Mouse (Mus musculus): Measurements from ENCODE around the gene Inpp5k. TPM values are rescaled to one million over a fixed set of nuclear protein-coding genes. Genes with fewer than 3 reads are reported as not detected.

Inpp5k gene
- total RNA-seq, 2 experiments from 2014 or later: 32.7 to 33.5 TPM

DNA sequence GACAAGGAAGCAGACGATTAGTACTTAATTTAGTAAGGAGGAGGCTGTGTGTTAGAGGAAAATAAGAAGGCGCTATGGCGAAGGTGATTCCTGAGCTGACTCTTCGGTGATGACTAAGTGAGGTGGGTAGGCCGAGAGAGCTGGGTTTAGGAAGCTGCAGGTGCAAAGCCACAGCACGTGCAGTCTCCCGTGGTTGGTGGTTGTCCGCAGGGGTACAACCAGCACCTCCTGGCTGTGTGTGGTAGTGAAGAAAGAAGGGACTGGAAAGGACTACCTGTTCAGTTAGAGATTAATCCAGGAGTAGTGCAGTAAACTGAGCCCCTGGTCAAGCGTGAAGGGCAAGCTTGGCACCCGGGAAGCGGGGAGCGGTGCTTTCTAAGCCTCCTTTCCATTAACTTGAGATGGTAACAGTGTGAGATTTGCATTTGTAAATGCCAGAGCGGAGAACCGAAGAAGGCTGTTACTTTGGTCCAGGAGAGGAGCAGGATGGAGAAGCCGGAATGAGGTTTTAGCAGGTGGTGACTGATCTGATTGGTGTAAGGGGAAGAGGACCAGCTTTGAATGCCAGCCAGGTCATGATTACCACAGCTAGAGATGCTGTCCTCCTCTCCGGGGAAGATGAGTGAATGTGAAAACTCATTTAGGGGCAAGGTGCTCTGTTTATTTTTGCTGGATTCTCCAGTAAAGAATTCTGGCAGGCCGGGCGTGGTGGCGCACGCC lies 21.6 kb downstream of the Inpp5k start:
- no peak for DNase-seq

GRCm38 (mm10) chr11:75652942-75653684 lies 22.3 kb downstream of the Inpp5k start:
- peak; percentile 24 to 46 for DNase-seq
- intact Hi-C loops (cut with DNase I): loop anchor here (5.0 kb wide), 1 partner anchor 191 kb away; the partner anchor contains the start of gene Tlcd2

More for the DNA sequence above, 21.6 kb downstream of the Inpp5k start:
- intact Hi-C loops (cut with DNase I): loop anchor here (5.0 kb wide), 1 partner anchor 190 kb away; the partner anchor contains the start of gene Tlcd2

DNA sequence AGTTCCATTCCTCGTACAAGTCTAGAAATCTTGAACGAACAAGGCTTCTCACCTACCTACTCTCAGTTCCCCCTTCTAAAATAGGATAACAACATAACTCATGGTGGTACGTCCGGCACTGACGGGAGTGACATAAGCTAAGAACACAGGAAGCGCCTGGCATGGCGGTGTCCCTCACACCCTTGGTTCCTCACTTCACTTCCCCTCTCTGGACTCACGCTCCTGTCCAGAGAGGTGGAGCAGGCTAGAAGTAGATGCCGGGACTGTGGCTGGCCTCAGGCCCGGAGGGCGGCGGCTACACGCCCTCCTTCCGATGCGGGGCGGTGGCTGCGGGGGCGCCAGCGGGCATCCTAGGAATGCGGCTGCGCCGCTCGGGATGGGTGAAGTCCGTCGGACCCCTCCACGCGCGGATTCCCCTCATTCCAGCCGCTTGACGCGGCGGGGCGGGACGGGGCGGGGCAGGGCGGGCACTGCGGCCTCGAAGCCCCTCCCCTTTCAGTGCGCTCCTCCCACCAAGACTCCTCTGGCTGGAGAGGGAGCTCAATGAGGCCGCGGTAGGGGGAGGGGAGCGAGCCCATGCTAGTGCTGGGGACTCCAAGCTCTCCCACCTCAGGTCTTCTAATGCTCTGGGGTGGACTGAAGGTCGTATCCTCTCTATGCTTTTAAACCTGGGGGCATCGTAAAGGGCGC lies 23.1 kb downstream of the Inpp5k start:
- intact Hi-C loops (cut with DNase I): loop anchor here (5.0 kb wide), 1 partner anchor 192 kb away; the partner anchor contains the start of gene Tlcd2
- peak; percentile 78 to 89 for DNase-seq

- DNase-seq: peak; percentile 17 to 45
- intact Hi-C loops (cut with DNase I): loop anchor here (5.0 kb wide), 1 partner anchor 192 kb away; the partner anchor contains the start of gene Tlcd2
These were observed 23.9 kb downstream of the Inpp5k start for GRCm38 (mm10) chr11:75654471-75655390.

DNA sequence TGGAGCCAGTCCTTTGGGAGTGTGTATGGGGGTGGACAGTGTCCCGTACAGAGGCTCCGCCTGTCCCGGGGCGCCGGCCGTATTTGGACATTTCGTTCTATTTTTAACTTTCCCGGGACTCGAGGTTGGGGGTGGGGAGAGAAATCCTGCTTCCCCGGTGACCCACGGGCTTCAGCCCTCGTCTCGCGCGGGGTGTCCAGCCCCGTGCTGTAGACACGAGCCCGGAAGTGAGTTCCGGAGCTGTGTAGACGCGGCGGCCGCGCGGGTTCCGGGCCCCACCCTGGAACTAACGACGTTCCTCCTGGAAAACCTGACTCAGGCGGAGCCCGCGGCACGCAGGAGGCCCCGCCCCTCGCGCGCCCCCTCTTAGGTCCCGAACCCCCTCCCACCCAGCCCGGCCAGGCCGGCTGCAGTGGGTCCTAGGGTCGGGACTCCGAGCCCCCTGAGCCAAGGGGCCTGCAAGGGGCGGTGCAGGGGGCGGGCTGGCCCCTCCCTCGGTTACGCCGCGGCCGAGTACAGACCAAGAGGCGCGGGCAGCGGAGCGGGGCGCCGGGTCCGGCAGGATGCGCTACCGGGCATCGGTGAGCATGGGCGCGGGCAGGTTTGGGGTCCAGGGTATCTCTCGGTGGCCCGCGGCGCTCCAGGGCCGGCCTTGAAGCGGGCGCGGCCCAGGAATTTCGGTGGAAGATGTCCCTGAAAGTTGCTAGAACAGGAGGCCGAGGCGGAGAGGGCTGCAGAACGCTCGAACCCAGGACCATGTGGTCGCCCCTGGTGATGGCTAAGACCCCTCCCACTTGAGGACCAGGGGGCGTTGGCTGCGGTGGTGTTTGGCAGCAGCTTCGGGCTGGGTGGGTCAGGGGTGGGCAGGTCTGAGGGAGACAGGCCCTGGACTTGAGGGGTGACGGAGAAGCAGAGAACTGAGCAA lies 25.1 kb downstream of the Inpp5k start:
- DNase-seq: peak; percentile 83 to 92
- intact Hi-C loops (cut with DNase I): loop anchor here (2.0 kb wide), 1 partner anchor 23 kb away; the partner anchor contains the start of gene Crk

GRCm38 (mm10) chr11:75656621-75657590 lies 26.1 kb downstream of the Inpp5k start:
- DNase-seq: peak in 1 of 2 experiments; percentile 16
- intact Hi-C loops (cut with DNase I): loop anchor here (2.0 kb wide), 1 partner anchor 22 kb away; the partner anchor contains the start of gene Crk

DNA sequence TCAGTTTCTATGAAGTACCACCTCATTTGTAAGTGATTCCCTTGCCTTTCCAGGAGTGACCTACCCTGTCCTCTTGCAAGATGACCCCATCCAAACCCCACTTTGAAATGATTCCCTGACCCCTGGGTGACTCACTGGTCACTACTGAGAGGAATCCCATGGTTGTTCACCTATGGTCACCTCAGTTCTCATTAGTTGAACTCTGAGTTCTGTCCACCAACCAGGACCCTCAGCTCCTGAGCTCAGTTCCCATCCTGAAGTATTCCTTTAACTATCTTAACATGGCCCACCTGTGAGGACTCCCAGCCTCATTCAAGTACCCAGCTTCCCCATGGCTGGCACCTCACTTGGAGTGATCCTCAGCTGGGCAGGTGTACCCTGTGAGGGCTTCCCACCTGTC lies 27.1 kb downstream of the Inpp5k start:
- no peak for DNase-seq
- intact Hi-C loops (cut with DNase I): loop anchor here (2.0 kb wide), 1 partner anchor 21 kb away; the partner anchor contains the start of gene Crk

DNA sequence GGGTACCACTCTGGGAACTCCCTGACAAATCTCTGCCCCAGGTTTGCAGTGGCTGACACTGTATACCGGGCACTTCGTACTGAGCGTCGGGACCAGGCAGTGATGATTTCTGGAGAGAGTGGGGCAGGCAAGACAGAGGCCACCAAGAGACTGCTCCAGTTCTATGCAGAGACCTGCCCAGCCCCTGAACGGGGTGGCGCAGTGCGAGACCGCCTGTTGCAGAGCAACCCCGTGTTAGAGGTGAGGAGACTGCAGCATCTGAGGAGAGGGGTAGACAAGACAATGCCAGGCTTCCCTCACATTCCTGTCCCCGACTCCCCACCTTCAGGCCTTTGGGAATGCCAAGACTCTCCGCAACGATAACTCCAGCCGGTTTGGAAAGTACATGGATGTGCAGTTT lies 27.5 kb downstream of the Inpp5k start:
- intact Hi-C loops (cut with DNase I): no loop called here
- no peak for DNase-seq

DNA sequence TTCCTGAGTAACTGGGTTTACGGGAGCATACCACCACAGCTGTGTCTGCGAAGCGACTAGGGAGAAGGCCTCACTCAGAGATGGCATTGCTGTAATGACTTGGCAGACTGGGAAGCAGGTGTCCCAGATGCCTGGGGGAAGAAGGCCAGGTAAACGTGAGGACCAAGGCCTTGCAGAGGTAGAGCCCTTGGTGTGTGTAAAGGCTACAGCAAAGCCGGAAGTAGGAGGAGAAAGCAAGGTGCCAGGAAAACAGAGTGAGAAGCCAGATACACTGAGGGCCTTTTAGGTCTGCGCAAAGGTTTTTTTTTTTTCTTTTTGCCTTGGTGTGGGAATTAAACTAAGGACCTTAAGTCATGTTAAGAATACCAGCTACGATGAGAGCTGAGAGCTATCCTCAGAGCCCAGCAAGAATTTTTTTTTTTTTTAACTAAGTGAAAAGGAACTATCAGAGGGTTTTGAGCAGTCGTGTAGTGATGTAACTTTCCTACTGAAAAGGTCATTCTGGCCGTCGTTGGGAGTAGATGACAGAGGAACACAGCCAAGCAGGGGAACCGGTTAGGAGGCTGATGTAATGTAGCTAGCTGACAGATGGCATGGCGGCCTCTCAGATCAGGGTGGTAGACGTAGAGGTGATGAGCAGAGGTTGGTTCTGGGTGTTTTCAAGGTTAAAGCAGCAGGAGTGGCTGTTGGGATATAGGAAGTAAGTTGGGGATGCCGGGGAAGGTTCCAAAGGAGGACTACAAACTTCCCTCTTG lies 28.4 kb downstream of the Inpp5k start:
- intact Hi-C loops (cut with DNase I): no loop called here
- no peak for DNase-seq

DNA sequence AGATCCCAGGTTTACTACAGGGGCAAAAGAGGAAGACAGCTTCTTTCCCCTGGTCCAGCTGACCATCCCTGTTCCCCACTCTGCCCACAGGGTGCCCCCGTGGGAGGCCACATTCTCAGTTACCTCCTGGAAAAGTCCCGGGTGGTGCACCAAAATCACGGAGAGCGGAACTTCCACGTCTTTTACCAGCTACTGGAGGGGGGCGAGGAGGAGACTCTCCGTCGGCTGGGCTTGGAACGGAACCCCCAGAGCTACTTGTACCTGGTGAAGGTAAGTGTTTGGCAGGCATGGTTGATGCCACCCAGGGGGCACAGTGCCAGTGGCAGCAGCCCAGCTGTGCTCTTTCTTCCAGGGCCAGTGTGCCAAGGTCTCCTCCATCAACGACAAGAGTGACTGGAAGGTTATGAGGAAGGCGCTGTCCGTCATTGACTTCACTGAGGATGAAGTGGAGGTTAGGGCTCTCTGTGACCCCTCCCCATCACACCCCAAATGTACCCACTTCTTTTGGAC lies 29.3 kb downstream of the Inpp5k start:
- intact Hi-C loops (cut with DNase I): no loop called here

GRCm38 (mm10) chr11:75660941-75661800 lies 30.4 kb downstream of the Inpp5k start:
- DNase-seq: no peak
- intact Hi-C loops (cut with DNase I): no loop called here

More for the DNA sequence above, 29.3 kb downstream of the Inpp5k start:
- DNase-seq: no peak

DNA sequence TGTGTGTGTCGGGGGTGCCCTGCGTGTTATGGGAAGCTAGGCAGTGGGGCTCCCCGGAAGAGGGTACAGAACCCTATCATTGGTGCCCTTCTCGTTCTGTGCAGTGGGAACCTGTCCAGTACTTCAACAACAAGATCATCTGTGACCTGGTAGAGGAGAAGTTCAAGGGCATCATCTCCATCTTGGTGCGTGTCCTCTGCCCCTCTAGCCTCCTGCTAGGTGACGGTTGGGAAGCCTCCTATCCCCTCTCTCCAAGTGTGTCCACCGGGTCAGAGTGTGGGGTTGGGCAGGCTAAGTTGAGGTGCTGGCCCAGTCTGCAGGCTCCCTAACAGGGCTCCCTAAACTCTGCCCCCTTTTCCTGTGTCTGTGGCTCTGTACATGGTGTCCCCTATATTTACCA lies 31.3 kb downstream of the Inpp5k start:
- intact Hi-C loops (cut with DNase I): no loop called here
- DNase-seq: no peak

DNA sequence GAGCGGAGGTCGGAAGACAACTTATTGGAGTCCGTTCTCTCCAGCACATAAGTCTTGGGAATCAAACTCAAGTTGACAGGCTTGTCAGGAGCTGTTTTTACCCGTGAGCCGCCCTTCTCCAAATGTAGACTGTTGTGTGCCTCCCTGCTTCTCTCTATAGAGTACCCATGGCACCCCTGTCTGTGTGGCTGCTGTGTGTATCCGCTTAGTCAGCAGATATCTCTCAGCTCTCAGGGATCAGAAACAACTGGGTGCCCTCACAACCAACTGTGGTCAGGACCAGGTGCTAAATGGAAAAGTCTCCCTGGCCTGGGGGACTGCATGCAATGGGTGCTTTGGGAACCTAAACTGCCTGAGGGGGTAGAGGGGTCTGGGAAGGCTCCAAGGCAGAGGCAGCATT lies 35.5 kb downstream of the Inpp5k start:
- no peak for DNase-seq
- intact Hi-C loops (cut with DNase I): no loop called here

- intact Hi-C loops (cut with DNase I): no loop called here
These were observed 37.8 kb downstream of the Inpp5k start for GRCm38 (mm10) chr11:75668621-75669020.

DNA sequence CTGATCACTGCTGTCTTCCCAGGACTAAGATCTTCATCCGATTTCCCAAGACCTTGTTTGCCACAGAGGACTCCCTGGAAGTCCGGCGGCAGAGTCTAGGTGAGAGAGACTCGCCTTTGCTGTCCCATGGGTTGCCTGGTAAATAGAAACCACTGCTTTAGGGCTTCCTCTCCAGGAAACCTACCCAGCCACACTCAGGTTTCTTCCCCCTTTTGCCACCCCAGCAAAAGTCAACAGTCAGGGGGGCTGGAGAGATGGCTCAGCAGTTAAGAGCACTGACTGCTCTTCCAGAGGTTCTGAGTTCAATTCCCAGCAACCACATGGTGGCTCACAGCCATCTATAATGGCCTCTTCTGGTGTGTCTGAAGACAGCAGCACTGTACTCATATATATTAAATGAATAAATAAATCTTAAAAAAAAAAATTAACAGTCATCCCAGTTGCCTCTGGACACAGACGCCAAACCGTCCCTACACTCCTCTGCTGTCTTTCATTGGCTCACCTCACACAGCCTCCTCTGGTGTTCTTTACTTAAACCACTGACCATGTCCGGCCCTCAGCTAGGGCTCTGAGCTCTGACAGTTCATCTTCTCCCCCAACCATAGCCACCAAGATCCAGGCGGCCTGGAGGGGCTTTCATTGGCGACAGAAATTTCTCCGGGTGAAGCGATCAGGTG lies 38.5 kb downstream of the Inpp5k start:
- intact Hi-C loops (cut with DNase I): no loop called here
- DNase-seq: no peak

More at GRCm38 (mm10) chr11:75668621-75669020, 37.8 kb downstream of the Inpp5k start:
- no peak for DNase-seq

All from heart, postnatal 36 days (tissue).